Mouse (Mus musculus): ENCODE results near the gene March1.

DNA sequence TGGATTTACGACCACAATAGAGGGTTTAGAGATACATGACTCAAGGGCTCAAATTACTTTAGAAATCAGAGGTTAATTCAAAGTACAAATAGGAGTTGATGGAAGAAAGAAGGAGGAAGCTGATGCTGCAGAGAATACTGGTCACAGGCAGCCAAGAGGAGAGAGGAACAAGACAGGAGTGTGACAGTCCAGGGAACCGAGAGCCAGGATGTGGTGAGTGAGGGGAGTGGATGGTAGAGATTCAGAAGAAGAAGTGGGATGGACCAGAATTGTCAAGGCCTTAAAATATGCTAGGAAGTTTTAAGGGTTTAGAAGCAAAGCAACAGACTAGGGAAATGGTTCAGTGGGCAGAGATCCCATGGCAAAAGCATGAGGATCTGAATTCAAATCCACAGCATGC lies 771.0 kb downstream of the March1 start:
- no peak for TF ChIP-seq POLR2A (IDR thresholded peaks at IDR 0.05; ENCODE audit: low read depth, low read length)
- no peak for TF ChIP-seq CTCF (IDR thresholded peaks at IDR 0.05; ENCODE audit: borderline replicate concordance, insufficient read depth, low read length)

Data from embryonic fibroblast, embryonic 13.5 days (primary cell).